Mouse (Mus musculus): ENCODE data around the gene Pde10a. TPM values are rescaled to one million over a fixed set of nuclear protein-coding genes. Genes with fewer than 3 reads are reported as not detected.
A peak's percentile ranks its signal among the peaks of the same experiment; 100 is the strongest.

Pde10a gene
- total and polyA plus RNA-seq, 3 experiments = 1.4 to 2.2 (median 1.9) TPM

- Histone ChIP-seq H3K79me2 (replicated peaks; ENCODE audit: control insufficient read depth, insufficient read depth, low read length) (no peaks in the 10 kb centered on the region), H3K27me3 (ENCODE audit: control insufficient read depth, insufficient read depth, low read length) (no peaks in the 10 kb centered on the region), H3K4me3 (no peak overlapping the region), H3K36me3 (ENCODE audit: control insufficient read depth, insufficient read depth, low read length) (no peaks in the 10 kb centered on the region), H3K27ac (no peak overlapping the region), H3K4me1 (ENCODE audit: control insufficient read depth, insufficient read depth, low read length) (peaks cover 6% of the 10 kb centered on the region), H3K9ac (ENCODE audit: low read depth, low read length) (no peak overlapping the region)
- TF ChIP-seq EP300 (IDR thresholded peaks at IDR 0.05; ENCODE audit: insufficient read depth, low read depth, low read length) = no peak
- no peak for TF ChIP-seq CTCF (IDR thresholded peaks at IDR 0.05)
- TF ChIP-seq POLR2A (IDR thresholded peaks at IDR 0.05; ENCODE audit: insufficient read depth, low read depth, low read length) = no peak
- 46% methylated on average over 8 of the region's 8 CpGs for WGBS
- peak in 1 of 2 experiments; percentile 39 for DNase-seq
- intact Hi-C loops (cut with DNase I) = no loop called here
These were observed 339.7 kb downstream of the Pde10a start for GRCm38 (mm10) chr17:8864638-8865497.

DNA sequence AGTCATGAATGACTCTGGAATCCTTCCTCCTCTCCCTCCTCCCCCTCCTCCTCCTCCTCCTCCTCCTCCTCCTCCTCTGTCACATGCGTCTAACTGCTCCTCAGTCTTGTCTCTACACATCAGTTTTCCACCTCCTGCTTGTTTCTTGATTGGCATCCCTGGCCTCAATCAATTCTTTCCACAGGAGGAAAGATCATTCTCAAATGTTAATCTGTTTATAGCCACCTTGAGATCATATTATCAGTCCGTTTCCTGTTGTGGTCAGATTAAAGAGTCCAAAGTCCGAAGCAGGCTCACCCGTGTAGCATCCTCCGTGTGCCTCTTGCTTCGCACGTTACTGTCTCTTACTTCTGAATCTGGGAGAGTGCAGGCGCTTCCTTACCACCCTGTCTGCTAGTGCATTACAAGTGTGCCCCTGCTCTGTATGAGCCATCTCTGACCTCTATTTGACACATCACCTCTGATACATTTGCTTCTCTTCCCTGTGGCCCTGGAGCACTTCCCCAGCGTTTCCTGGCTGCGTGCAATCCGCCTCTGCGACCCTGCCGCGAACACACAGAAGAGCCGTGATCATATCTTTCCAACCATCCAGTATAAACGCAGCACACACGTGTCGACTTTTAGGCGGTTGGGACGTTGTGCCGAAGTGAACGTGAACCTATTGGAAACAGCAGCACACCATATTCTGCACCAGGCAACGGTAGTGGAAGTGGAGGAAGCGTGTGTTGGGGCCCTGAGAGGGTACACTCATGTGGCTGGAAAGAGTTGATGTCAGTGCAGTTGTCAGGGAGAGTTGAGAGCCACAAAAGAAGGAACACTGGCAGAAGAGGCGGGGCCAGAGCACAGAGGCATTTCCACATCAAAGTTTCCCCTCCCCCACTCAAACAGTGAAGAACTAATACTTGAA lies 342.4 kb downstream of the Pde10a start:
- DNase-seq = no peak
- no peaks in the 10 kb centered on the region for H3K27me3 ChIP-seq (ENCODE audit: control insufficient read depth, insufficient read depth, low read length)
- no peak overlapping the region for H3K9ac ChIP-seq (ENCODE audit: low read depth, low read length)
- H3K36me3 ChIP-seq (ENCODE audit: control insufficient read depth, insufficient read depth, low read length) = no peaks in the 10 kb centered on the region
- no peaks in the 10 kb centered on the region for H3K79me2 ChIP-seq (replicated peaks; ENCODE audit: control insufficient read depth, insufficient read depth, low read length)
- 54% methylated on average over 25 of the region's 25 CpGs for WGBS
- peaks cover 4% of the 10 kb centered on the region for H3K4me1 ChIP-seq (ENCODE audit: control insufficient read depth, insufficient read depth, low read length)
- H3K4me3 ChIP-seq = no peak overlapping the region
- intact Hi-C loops (cut with DNase I) = no loop called here
- H3K27ac ChIP-seq = no peak overlapping the region
- no peak for TF ChIP-seq EP300 (IDR thresholded peaks at IDR 0.05; ENCODE audit: insufficient read depth, low read depth, low read length)
- no peak for TF ChIP-seq CTCF (IDR thresholded peaks at IDR 0.05)
- no peak for TF ChIP-seq POLR2A (IDR thresholded peaks at IDR 0.05; ENCODE audit: insufficient read depth, low read depth, low read length)

- H3K79me2 ChIP-seq (replicated peaks; ENCODE audit: control insufficient read depth, insufficient read depth, low read length) = no peaks in the 10 kb centered on the region
- no peak for DNase-seq
- intact Hi-C loops (cut with DNase I) = no loop called here
- H3K4me1 ChIP-seq (ENCODE audit: control insufficient read depth, insufficient read depth, low read length) = peaks cover 9% of the 10 kb centered on the region
- no peak overlapping the region for H3K4me3 ChIP-seq
- no peaks in the 10 kb centered on the region for H3K36me3 ChIP-seq (ENCODE audit: control insufficient read depth, insufficient read depth, low read length)
- WGBS = 88% methylated on average over 10 of the region's 10 CpGs
- TF ChIP-seq EP300 (IDR thresholded peaks at IDR 0.05; ENCODE audit: insufficient read depth, low read depth, low read length) = no peak
- TF ChIP-seq CTCF (IDR thresholded peaks at IDR 0.05) = no peak
- no peak for TF ChIP-seq POLR2A (IDR thresholded peaks at IDR 0.05; ENCODE audit: insufficient read depth, low read depth, low read length)
- H3K27me3 ChIP-seq (ENCODE audit: control insufficient read depth, insufficient read depth, low read length) = no peaks in the 10 kb centered on the region
- no peak overlapping the region for H3K27ac ChIP-seq
- H3K9ac ChIP-seq (ENCODE audit: low read depth, low read length) = no peak overlapping the region
These were observed 344.1 kb downstream of the Pde10a start for GRCm38 (mm10) chr17:8869287-8869686.

GRCm38 (mm10) chr17:8870848-8871247 lies 345.7 kb downstream of the Pde10a start:
- no peak for DNase-seq
- no peak overlapping the region for H3K27ac ChIP-seq
- H3K9ac ChIP-seq (ENCODE audit: low read depth, low read length) = no peak overlapping the region
- WGBS = 55% methylated on average over 7 of the region's 7 CpGs
- no peaks in the 10 kb centered on the region for H3K27me3 ChIP-seq (ENCODE audit: control insufficient read depth, insufficient read depth, low read length)
- H3K36me3 ChIP-seq (ENCODE audit: control insufficient read depth, insufficient read depth, low read length) = no peaks in the 10 kb centered on the region
- no peaks in the 10 kb centered on the region for H3K79me2 ChIP-seq (replicated peaks; ENCODE audit: control insufficient read depth, insufficient read depth, low read length)
- H3K4me1 ChIP-seq (ENCODE audit: control insufficient read depth, insufficient read depth, low read length) = peaks cover 6% of the 10 kb centered on the region
- no peak for TF ChIP-seq EP300 (IDR thresholded peaks at IDR 0.05; ENCODE audit: insufficient read depth, low read depth, low read length)
- TF ChIP-seq POLR2A (IDR thresholded peaks at IDR 0.05; ENCODE audit: insufficient read depth, low read depth, low read length) = no peak
- no peak for TF ChIP-seq CTCF (IDR thresholded peaks at IDR 0.05)
- intact Hi-C loops (cut with DNase I) = loop anchor here (5.0 kb wide), 1 partner anchor 34 kb away; no protein-coding TSS in a partner anchor
- no peak overlapping the region for H3K4me3 ChIP-seq

DNA sequence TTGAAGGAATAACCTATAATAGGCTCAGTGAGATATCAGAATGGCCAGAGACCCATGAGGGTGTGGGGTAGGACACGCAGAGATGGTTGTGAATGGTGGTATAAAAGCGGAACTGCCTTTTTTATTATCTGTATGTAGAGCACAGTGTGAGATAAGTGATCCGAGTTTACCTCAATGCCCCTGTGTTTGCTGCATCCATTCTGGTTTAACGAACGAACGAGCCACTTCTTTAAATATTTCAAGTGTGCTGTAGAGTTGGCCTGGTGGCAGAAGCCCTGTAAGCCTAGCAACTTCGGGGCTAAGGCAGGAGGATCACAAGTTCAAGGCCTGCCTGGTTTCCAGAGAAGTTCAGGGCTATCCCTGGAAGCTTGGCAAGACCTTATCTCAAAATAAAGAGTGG lies 346.2 kb downstream of the Pde10a start:
- 57% methylated on average over 7 of the region's 7 CpGs for whole genome bisulfite sequencing
- no peak for DNase-seq
- Histone ChIP-seq H3K36me3 (ENCODE audit: control insufficient read depth, insufficient read depth, low read length) (no peaks in the 10 kb centered on the region), H3K9ac (ENCODE audit: low read depth, low read length) (no peak overlapping the region), H3K4me1 (ENCODE audit: control insufficient read depth, insufficient read depth, low read length) (peaks cover 6% of the 10 kb centered on the region), H3K4me3 (no peak overlapping the region), H3K79me2 (replicated peaks; ENCODE audit: control insufficient read depth, insufficient read depth, low read length) (no peaks in the 10 kb centered on the region), H3K27ac (peak overlapping the region; percentile 38; the same call in 1 of the 2 replicates), H3K27me3 (ENCODE audit: control insufficient read depth, insufficient read depth, low read length) (no peaks in the 10 kb centered on the region)
- TF ChIP-seq EP300 (IDR thresholded peaks at IDR 0.05; ENCODE audit: insufficient read depth, low read depth, low read length) = no peak
- TF ChIP-seq CTCF (IDR thresholded peaks at IDR 0.05) = no peak
- no peak for TF ChIP-seq POLR2A (IDR thresholded peaks at IDR 0.05; ENCODE audit: insufficient read depth, low read depth, low read length)
- intact Hi-C loops (cut with DNase I) = loop anchor here (5.0 kb wide), 1 partner anchor 34 kb away; no protein-coding TSS in a partner anchor
